Mouse (Mus musculus) forebrain, embryonic 14.5 days (tissue): ENCODE measurements around the gene D130052B06Rik. TPM values are rescaled to one million over a fixed set of nuclear protein-coding genes. Genes with fewer than 3 reads are reported as not detected.

Source experiments
- ATAC-seq: fragments of 200-750 bp; cut with Nextera tagmentation; 2 replicates; pipeline ENCODE4 v1.8.0; 2017; ENCODE audit warnings: mild to moderate bottlenecking, moderate library complexity
- DNase-seq: peaks from one replicate; pipeline ENCODE4 v3.0.0-alpha.2; 2015; ENCODE audit warnings: low spot score
- H3K27ac ChIP-seq: fragments of 300-500 bp; sonication (generic); 2 replicates; pipeline ENCODE4 v1.5.1; 2014; ENCODE audit warnings: low read depth, mild to moderate bottlenecking, control low read depth, low read length, moderate library complexity
- H3K27me3 ChIP-seq: fragments of 300-500 bp; sonication (generic); replicated peaks from 2 replicates; pipeline ENCODE4 v1.6.1; 2014; ENCODE audit warnings: low read length, control low read depth, mixed read lengths; ENCODE audit not compliant: control insufficient read depth, insufficient read depth
- H3K36me3 ChIP-seq: fragments of 300-500 bp; sonication (generic); 2 replicates; pipeline ENCODE4 v1.6.1; 2014; ENCODE audit warnings: low read length, control low read depth; ENCODE audit not compliant: control insufficient read depth, insufficient read depth
- H3K4me1 ChIP-seq: fragments of 300-500 bp; sonication (generic); 2 replicates; pipeline ENCODE4 v1.6.1; 2014; ENCODE audit warnings: antibody characterized with exemption, low read length, control low read depth; ENCODE audit not compliant: control insufficient read depth, insufficient read depth
- H3K4me2 ChIP-seq: fragments of 300-500 bp; sonication (generic); 2 replicates; pipeline ENCODE4 v1.6.1; 2014; ENCODE audit warnings: mild to moderate bottlenecking, control low read depth, low read length
- H3K4me3 ChIP-seq: fragments of 300-500 bp; sonication (generic); 2 replicates; pipeline ENCODE4 v1.5.1; 2014; ENCODE audit warnings: low read depth, low read length, control low read depth
- H3K9ac ChIP-seq: fragments of 300-500 bp; sonication (generic); 2 replicates; pipeline ENCODE4 v1.6.1; 2014; ENCODE audit warnings: mild to moderate bottlenecking, low read length, control low read depth, moderate library complexity
- H3K9me3 ChIP-seq: fragments of 300-500 bp; sonication (generic); replicated peaks from 2 replicates; pipeline ENCODE4 v1.6.1; 2016; ENCODE audit warnings: low read length, control low read depth, mixed read lengths; ENCODE audit not compliant: control insufficient read depth
- WGBS: fragments of 180-500 bp; shearing (Covaris S2); extraction: QIAGEN DNeasy Blood & Tissue Kit; methylation state at CpG from one replicate; pipeline ENCODE4 v1.1.7; 2014; 5-methylcytosine and 5-hydroxymethylcytosine counted together
- polyA plus RNA-seq: library from polyadenylated mRNA; unstranded; fragments of >200 nt; fragmentation: Nextera tagmentation; extraction: Ambion mirVana; gene quantifications from 2 replicates; pipeline ENCODE4 v1.2.1, GENCODE M21; 2014

Gene D130052B06Rik
- polyA plus RNA-seq, 1 experiment from 2014 or later: not detected

DNA sequence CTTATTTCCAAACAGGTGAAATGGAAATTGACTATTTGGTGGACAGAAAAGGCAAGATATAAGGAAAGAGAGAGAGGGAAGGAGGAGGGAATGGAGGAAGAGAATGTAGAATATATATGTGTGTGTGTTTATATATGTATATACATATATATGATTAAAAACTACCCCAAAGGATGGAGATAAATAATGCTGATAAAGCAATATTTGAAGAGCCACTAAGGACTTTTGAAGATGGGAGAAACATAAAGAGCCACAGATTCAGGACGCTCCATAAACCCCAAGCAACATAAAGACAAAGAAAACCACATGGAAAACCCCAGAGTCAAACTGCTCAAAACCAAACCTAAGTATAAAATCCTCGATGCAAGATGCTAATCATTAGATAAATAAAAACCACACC, 55.4 kb downstream of the D130052B06Rik start:
- DNase-seq (no peak), ATAC-seq (no peak)
- no peaks in the 10 kb centered on the region for H3K36me3 ChIP-seq
- H3K4me2 ChIP-seq: no peak overlapping the region
- H3K4me3 ChIP-seq: no peak overlapping the region
- H3K9me3 ChIP-seq: no peaks in the 10 kb centered on the region
- WGBS: 90% methylated on average over 2 of the region's 2 CpGs
- H3K27ac ChIP-seq: no peak overlapping the region
- no peak overlapping the region for H3K9ac ChIP-seq
- no peaks in the 10 kb centered on the region for H3K4me1 ChIP-seq
- no peaks in the 10 kb centered on the region for H3K27me3 ChIP-seq

DNA sequence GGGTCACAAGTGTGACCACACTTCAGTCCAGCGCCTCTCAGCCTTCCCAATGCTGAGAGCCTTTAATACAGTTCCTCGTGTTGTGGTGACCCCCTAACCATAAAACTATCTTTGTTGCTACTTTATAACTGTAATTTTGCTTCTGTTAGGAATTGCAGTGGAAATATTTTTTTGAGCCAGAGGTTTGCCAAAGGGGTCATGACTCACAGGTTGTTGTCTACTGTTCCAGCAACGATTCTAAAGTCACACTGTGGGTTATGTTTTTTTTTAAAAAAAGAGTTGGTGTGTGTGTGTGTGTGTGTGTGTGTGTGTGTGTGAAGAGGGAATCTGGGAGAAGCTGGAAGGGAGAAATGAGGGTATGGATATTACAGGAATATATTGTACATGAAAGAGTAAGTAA, 56.1 kb downstream of the D130052B06Rik start:
- no peaks in the 10 kb centered on the region for H3K9me3 ChIP-seq
- H3K27me3 ChIP-seq: no peaks in the 10 kb centered on the region
- H3K4me3 ChIP-seq: no peak overlapping the region
- WGBS: 85% methylated on average over 3 of the region's 3 CpGs
- DNase-seq: no peak
- no peak overlapping the region for H3K9ac ChIP-seq
- H3K36me3 ChIP-seq: no peaks in the 10 kb centered on the region
- H3K4me1 ChIP-seq: no peaks in the 10 kb centered on the region
- H3K27ac ChIP-seq: no peak overlapping the region
- no peak for ATAC-seq
- no peak overlapping the region for H3K4me2 ChIP-seq

DNA sequence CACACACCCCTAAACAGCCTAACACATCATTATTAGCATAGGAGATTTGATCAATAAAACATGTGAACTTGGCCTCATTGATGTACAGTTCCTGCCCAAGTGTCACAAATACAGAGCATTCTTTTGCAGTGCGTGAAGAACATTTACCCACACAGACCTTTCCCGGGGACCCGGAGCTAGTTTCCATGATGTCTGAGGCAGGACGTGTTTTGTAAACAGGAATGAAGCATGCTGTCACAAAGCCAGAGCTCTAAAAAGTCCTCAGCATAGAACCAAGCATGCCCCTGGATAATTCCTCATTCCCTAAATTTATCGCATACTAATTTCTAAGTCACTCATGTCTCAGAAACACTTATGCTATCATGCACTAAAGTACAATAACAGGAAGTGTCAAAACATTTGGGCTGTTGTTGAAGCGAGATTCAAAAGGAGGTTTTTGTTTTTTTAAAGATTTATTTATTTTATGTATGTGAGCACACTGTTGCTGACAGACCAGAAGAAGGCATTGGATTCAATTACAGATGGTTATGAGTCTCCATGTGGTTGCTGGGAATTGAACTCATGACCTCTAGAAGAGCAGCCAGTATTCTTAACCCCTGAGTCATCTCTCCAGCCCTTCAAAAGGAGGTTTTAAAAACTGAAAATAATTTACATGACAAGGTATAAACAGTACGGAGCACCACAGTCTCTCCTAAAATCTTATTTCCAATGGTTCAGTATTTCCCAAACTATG, 56.9 kb downstream of the D130052B06Rik start:
- 84% methylated on average over 7 of the region's 7 CpGs for WGBS
- Histone ChIP-seq H3K4me1 (no peaks in the 10 kb centered on the region), H3K4me3 (no peak overlapping the region), H3K27ac (no peak overlapping the region), H3K27me3 (no peaks in the 10 kb centered on the region), H3K36me3 (no peaks in the 10 kb centered on the region), H3K9ac (no peak overlapping the region), H3K4me2 (no peak overlapping the region), H3K9me3 (no peaks in the 10 kb centered on the region)
- no peak for ATAC-seq
- no peak for DNase-seq

- Histone ChIP-seq H3K9me3 (no peaks in the 10 kb centered on the region), H3K4me1 (no peaks in the 10 kb centered on the region), H3K36me3 (no peaks in the 10 kb centered on the region), H3K4me2 (no peak overlapping the region), H3K4me3 (no peak overlapping the region), H3K9ac (no peak overlapping the region), H3K27ac (no peak overlapping the region), H3K27me3 (no peaks in the 10 kb centered on the region)
- WGBS: 80% methylated on average over 13 of the region's 13 CpGs
- no peak for DNase-seq
- no peak for ATAC-seq
These were observed 61.2 kb downstream of the D130052B06Rik start for GRCm38 (mm10) chr11:33660016-33660913.

DNA sequence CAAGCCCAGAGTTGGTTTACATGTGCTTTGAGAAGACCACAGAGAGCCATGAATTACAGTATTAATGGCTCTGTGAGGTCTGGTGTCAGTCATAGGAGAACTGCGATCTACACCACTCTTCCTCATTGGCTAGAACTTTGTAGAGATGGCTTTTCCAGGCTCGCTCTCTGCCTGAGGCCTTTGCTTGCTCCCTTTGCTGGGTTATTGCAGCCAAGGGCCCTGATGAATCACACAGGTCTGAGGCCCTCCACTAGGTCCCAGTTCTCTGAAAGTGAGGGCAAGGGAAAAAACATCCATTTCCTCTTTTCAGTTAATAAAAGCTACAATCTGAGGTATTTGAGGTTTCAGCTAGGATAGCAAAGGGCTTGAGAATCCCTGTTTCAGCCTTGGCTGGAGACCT, 64.5 kb downstream of the D130052B06Rik start:
- DNase-seq: no peak
- H3K4me3 ChIP-seq: no peak overlapping the region
- no peaks in the 10 kb centered on the region for H3K27me3 ChIP-seq
- H3K36me3 ChIP-seq: no peaks in the 10 kb centered on the region
- H3K4me1 ChIP-seq: no peaks in the 10 kb centered on the region
- H3K27ac ChIP-seq: no peak overlapping the region
- no peak overlapping the region for H3K4me2 ChIP-seq
- H3K9me3 ChIP-seq: no peaks in the 10 kb centered on the region
- ATAC-seq: no peak
- WGBS: 97% methylated on average over 2 of the region's 2 CpGs
- H3K9ac ChIP-seq: no peak overlapping the region

GRCm38 (mm10) chr11:33668376-33668775, 69.3 kb downstream of the D130052B06Rik start:
- Histone ChIP-seq H3K4me3 (no peak overlapping the region), H3K27me3 (no peaks in the 10 kb centered on the region), H3K36me3 (no peaks in the 10 kb centered on the region), H3K9me3 (no peaks in the 10 kb centered on the region), H3K4me1 (no peaks in the 10 kb centered on the region), H3K4me2 (no peak overlapping the region), H3K27ac (no peak overlapping the region), H3K9ac (no peak overlapping the region)
- ATAC-seq (0 out of 2 replicates have a peak, but pooled peaks have one; percentile 48), DNase-seq (no peak)
- 52% methylated on average over 6 of the region's 6 CpGs for WGBS

DNA sequence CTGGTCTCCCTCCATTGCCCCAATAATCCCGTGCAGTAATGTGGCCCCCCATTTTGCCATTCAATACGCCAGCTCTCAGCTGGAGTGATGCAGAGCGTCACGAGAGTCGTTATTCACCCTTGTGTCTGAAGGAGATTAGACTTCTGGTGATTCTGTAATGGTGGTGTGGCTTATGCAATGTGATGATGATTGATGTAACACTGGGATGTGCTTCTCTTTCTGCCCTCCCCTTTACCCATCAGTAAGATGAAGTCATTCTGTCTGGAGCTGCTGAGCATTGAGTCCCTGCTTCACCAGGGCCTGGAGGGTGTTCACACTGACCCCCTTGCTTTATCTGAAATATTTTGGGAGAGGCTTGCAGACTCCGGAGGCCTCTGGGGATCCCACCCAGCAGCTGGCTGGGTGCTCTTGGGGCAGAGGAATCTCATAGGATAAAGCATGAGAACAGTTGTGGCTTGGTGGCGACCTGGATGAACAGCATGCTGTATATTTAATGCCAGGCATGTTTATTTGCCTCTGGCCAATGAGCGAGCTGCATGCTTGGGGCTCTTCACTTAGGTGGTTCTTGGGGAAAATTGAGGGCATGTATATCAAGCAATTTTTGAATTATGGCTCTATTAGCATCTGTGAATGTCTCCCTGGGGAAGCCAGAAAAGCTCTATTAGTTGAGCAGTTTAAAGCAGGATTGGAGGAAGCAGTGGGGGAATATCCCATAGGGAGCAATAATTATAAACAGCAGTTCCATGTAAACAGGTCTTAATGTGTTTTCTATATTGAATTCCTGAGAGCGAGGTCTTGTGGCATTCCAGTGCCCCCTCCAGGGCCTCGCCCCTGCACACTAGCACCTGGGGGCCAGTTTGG, 71.2 kb downstream of the D130052B06Rik start:
- ATAC-seq (no peak), DNase-seq (no peak)
- no peak overlapping the region for H3K27ac ChIP-seq
- H3K36me3 ChIP-seq: no peaks in the 10 kb centered on the region
- no peak overlapping the region for H3K4me3 ChIP-seq
- H3K4me1 ChIP-seq: no peaks in the 10 kb centered on the region
- no peak overlapping the region for H3K9ac ChIP-seq
- 59% methylated on average over 10 of the region's 10 CpGs for WGBS
- no peaks in the 10 kb centered on the region for H3K9me3 ChIP-seq
- H3K4me2 ChIP-seq: no peak overlapping the region
- H3K27me3 ChIP-seq: no peaks in the 10 kb centered on the region
